Mouse (Mus musculus): ENCODE measurements around the gene Hoxb3. TPM values are rescaled to one million over a fixed set of nuclear protein-coding genes. Genes with fewer than 3 reads are reported as not detected.

The Hoxb3 gene
- polyA plus RNA-seq, 1 experiment from 2014 or later, result 1.1 TPM

GRCm38 (mm10) chr11:96396772-96397626 is 73.9 kb downstream of the Hoxb3 start:
- no peaks in the 10 kb centered on the region for H3K9me3 ChIP-seq (ENCODE audit: control insufficient read depth)
- no peak for ATAC-seq
- no peak for TF ChIP-seq CTCF (IDR thresholded peaks at IDR 0.05; ENCODE audit: low read depth)
- no peaks in the 10 kb centered on the region for H3K4me1 ChIP-seq (replicated peaks; ENCODE audit: control insufficient read depth, insufficient read depth, low read length)
- H3K27me3 ChIP-seq (replicated peaks; ENCODE audit: control insufficient read depth, insufficient read depth, low read length), result 0 out of 2 replicates have a peak, but pooled peaks cover 2% of the 10 kb centered on the region
- no peaks in the 10 kb centered on the region for H3K36me3 ChIP-seq (ENCODE audit: control insufficient read depth, insufficient read depth)
- H3K9ac ChIP-seq (ENCODE audit: low read depth, low read length), result no peak overlapping the region
- 20% methylated on average over 15 of the region's 15 CpGs for WGBS
- no peak overlapping the region for H3K27ac ChIP-seq (ENCODE audit: low read depth, low read length)
- H3K4me3 ChIP-seq (ENCODE audit: low read depth, low read length), result no peak overlapping the region
- no peak overlapping the region for H3K4me2 ChIP-seq (replicated peaks; ENCODE audit: low read depth)

MicroRNA genes within 50 kb of the gene (microRNA counts, 519-probe panel; counts per million panel counts)
- microRNA mmu-miR-10a, result 5,154 counts per million, percentile 86 among the panel's probes with 10 or more counts

Small RNA genes within 50 kb of the gene (microRNA-seq; reads per million reads assigned to microRNA genes)
- gene Mir10a, result 22,786 reads per million, percentile 96 among the genes with 10 or more reads in this experiment

Other genes with a start within 250 kb of the Hoxb3 start
- 1,112 and 1,236 TPM in 2 replicates for gene Atp5g1, start 247.7 kb upstream of the Hoxb3 start, polyA plus RNA-seq (2015; fragmentation: Nextera tagmentation; extraction: Ambion mirVana)
- not detected in 2 replicates for gene Calcoco2, start 211.4 kb upstream of the Hoxb3 start, polyA plus RNA-seq (2015; fragmentation: Nextera tagmentation; extraction: Ambion mirVana)
- gene Ttll6, start 189.5 kb upstream of the Hoxb3 start, polyA plus RNA-seq (2015; fragmentation: Nextera tagmentation; extraction: Ambion mirVana), result 0.10 TPM in 1 of 2 replicates, not detected in the other
- gene Hoxb13, start 129.0 kb upstream of the Hoxb3 start, polyA plus RNA-seq (2015; fragmentation: Nextera tagmentation; extraction: Ambion mirVana), result not detected in 2 replicates
- 0.37 and 1.5 TPM in 2 replicates for gene Hoxb9, start 51.9 kb upstream of the Hoxb3 start, polyA plus RNA-seq (2015; fragmentation: Nextera tagmentation; extraction: Ambion mirVana)
- gene Hoxb8, start 41.4 kb upstream of the Hoxb3 start, polyA plus RNA-seq (2015; fragmentation: Nextera tagmentation; extraction: Ambion mirVana), result 1.0 and 1.1 TPM in 2 replicates
- gene Hoxb7, start 36.7 kb upstream of the Hoxb3 start, polyA plus RNA-seq (2015; fragmentation: Nextera tagmentation; extraction: Ambion mirVana), result 7.6 and 8.5 TPM in 2 replicates
- 5.7 and 6.4 TPM in 2 replicates for gene Hoxb6, start 30.9 kb upstream of the Hoxb3 start, polyA plus RNA-seq (2015; fragmentation: Nextera tagmentation; extraction: Ambion mirVana)
- gene Hoxb5, start 20.0 kb upstream of the Hoxb3 start, polyA plus RNA-seq (2015; fragmentation: Nextera tagmentation; extraction: Ambion mirVana), result 14.7 and 15.8 TPM in 2 replicates
- 1.1 and 1.5 TPM in 2 replicates for gene Hoxb4, start 5.1 kb upstream of the Hoxb3 start, polyA plus RNA-seq (2015; fragmentation: Nextera tagmentation; extraction: Ambion mirVana)
- gene Hoxb2, start 27.2 kb downstream of the Hoxb3 start, polyA plus RNA-seq (2015; fragmentation: Nextera tagmentation; extraction: Ambion mirVana), result 8.4 and 9.4 TPM in 2 replicates
- gene Hoxb1, start 42.4 kb downstream of the Hoxb3 start, polyA plus RNA-seq (2015; fragmentation: Nextera tagmentation; extraction: Ambion mirVana), result not detected in 2 replicates
- gene Skap1, start 141.3 kb downstream of the Hoxb3 start, polyA plus RNA-seq (2015; fragmentation: Nextera tagmentation; extraction: Ambion mirVana), result 0.46 and 0.52 TPM in 2 replicates

Measured in intestine, postnatal 0 days (tissue).